Mouse (Mus musculus) left cerebral cortex, postnatal 10 days (tissue): ENCODE measurements around the gene Rabep1. TPM values are rescaled to one million over a fixed set of nuclear protein-coding genes. Genes with fewer than 3 reads are reported as not detected.
A peak's percentile ranks its signal among the peaks of the same experiment; 100 is the strongest.

ENCODE experiments used
- DNase-seq, 2 experiments: peaks; one replicate each; pipeline ENCODE4 v3.0.0; 2021 to 2022; ENCODE audit warnings: low spot score in 2 of 2, mixed read lengths in 1 of 2; ENCODE audit errors: extremely low spot score in 1 of 2
- intact Hi-C: fragments of 180-260 bp; cut with DNase I; formaldehyde crosslinking; loops from one replicate; pipeline ENCODE4 v1.15.1; 2025
- total RNA-seq, 2 experiments: library from RNA; stranded (reverse); gene quantifications; 2 replicates each; pipeline ENCODE4 v1.2.3; 2021

Rabep1 gene
- total RNA-seq, 2 experiments from 2014 or later = 113 to 115 TPM

DNA sequence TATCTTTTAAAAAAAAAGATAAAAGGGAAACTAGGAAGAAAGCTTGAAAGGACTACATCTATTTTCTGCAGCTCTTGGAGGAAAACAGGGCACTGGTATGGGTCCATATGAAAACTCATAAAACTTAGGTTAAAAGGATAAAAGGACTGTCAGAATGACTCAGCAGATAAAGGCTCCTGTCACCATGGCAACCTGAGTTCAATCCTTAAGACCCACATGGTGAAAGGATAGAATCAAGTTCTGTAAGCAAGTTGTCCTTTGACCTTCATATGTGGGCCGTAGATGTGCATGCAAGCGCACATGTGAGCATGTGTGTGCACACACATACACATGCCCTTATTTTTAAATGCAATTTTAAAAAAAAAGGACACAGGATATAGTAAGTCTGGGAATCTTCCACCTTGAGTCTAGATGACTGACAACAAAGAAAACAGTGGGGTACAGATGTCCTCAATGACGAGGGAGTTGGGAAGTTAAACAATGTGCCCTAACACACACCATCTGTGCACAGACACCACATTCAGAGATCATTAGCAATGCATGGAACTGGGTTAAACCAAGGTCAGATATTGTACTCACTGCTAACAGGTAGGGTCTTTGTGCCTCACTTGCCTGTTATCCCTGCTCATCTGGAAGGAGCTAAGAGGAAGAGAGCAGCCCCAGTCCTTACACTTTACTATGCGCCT is 119.8 kb downstream of the Rabep1 start:
- intact Hi-C loops = no loop called here

GRCm38 (mm10) chr11:70969271-70969794 is 124.8 kb downstream of the Rabep1 start:
- intact Hi-C loops = no loop called here
- DNase-seq = no peak

More for the DNA sequence above, 119.8 kb downstream of the Rabep1 start:
- no peak for DNase-seq

DNA sequence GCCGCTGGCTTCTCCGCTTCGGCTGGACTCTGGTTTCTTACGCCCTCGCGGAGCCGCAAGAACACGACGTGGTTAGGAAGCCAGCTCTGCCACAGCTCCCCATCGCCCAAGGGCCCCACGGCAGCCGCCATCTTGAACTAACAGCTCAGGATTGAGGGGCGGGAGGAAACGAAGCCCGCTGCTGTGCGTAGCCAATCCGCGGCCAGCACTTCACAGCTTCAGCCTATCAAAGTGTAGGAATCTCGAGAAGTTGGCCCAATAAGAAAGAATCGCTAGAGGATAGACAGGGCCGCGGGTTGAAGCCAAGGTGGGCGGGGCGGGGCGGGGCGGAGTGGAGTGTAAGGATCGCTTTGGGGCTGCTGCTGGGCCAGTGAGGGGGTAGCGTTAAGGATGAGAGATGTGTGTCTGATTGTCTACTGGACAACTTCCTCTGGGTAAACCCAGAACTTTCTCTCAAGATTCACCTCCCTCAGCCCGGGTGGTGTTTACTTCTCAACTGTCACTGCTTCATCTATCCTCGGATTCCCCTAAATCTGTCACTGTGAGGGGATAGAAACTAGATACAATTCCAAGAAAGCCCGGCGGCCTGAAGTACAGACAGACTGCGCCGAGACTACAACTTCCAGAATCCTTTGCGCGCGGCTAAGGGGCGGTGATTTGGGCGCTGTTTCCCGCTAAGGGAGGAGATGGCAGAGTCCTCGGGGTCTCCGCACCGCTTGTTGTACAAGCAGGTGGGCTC is 125.4 kb downstream of the Rabep1 start, which contains the start of the genes Nup88 and Rpain:
Gene Nup88, minus strand, starts transcription at position 153 of the 739 bp plus-strand sequence.
Gene Rpain, plus strand, starts transcription at position 393 of the 739 bp plus-strand sequence.
- peak; percentile 94 to 96 for DNase-seq
- intact Hi-C loops = no loop called here

- peak in 1 of 2 experiments; percentile 33 for DNase-seq
- intact Hi-C loops = no loop called here
Observed at GRCm38 (mm10) chr11:70970560-70971540, 126.3 kb downstream of the Rabep1 start.

- no peak for DNase-seq
- intact Hi-C loops = no loop called here
Observed at GRCm38 (mm10) chr11:70972586-70972985, 128.0 kb downstream of the Rabep1 start.

DNA sequence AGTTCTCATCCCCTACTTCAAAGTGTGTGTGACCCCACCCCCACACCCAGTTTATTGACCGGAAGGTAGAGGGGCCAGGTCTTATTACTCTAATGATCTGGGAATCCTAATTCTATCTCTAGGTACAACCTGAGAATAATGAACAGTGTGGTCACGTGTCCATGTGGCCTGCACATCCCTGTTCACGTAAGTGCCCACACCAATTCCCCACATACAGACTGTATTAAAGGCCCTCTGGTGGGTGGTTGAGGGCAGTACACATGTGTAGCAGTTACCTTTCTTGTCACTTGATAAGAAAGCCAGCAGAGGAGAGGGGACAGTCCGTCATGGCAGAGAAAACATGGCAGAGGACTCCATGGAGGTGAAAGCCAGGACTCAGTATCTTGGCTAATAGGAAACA is 129.4 kb downstream of the Rabep1 start:
- intact Hi-C loops = no loop called here
- no peak for DNase-seq

GRCm38 (mm10) chr11:70975193-70975592 is 130.6 kb downstream of the Rabep1 start:
- no peak for DNase-seq

DNA sequence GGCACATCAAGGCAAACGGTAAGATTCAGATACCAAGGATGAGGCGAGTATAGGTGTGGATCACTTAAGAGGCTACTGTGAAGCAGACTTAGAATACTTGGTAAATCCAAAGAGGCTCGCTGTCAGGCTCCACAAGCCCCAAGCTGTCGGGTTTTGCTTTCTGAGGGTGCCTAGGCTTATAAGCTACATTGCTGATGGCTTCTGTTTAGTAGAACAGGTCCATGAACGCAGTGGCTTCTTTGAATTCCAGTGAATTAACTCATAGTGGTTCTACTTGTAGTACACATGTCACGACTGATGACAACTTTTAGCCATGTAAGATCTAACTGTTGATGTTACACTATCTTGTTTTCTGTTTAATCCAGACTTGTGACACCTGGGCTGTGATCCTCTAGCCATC is 132.7 kb downstream of the Rabep1 start:
- DNase-seq = no peak
- intact Hi-C loops = no loop called here

More at GRCm38 (mm10) chr11:70975193-70975592, 130.6 kb downstream of the Rabep1 start:
- intact Hi-C loops = no loop called here

DNA sequence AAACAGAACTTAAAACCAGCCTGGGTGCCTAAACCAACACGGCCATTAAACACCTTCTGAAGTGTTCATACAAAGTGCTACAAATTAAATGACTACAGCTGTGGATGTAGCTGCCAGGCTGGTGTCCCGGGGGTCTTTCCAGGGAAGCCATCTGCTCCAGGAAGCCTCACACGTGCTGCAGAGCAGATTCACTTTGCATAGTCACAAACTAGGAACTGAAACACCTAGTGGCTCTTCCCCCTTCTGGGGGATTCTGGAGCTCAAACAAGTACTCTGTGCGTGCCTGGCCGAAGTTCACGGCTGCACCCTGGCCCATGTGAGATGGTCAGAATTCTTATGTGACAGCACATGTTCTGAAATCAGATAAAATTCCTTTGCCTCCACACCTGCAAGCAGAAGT is 135.7 kb downstream of the Rabep1 start:
- intact Hi-C loops = no loop called here
- DNase-seq = no peak

- intact Hi-C loops = no loop called here
- no peak for DNase-seq
Observed at GRCm38 (mm10) chr11:70980751-70981510, 136.4 kb downstream of the Rabep1 start.

- intact Hi-C loops = no loop called here
- no peak for DNase-seq
Observed at GRCm38 (mm10) chr11:70982030-70982429, 137.5 kb downstream of the Rabep1 start.

DNA sequence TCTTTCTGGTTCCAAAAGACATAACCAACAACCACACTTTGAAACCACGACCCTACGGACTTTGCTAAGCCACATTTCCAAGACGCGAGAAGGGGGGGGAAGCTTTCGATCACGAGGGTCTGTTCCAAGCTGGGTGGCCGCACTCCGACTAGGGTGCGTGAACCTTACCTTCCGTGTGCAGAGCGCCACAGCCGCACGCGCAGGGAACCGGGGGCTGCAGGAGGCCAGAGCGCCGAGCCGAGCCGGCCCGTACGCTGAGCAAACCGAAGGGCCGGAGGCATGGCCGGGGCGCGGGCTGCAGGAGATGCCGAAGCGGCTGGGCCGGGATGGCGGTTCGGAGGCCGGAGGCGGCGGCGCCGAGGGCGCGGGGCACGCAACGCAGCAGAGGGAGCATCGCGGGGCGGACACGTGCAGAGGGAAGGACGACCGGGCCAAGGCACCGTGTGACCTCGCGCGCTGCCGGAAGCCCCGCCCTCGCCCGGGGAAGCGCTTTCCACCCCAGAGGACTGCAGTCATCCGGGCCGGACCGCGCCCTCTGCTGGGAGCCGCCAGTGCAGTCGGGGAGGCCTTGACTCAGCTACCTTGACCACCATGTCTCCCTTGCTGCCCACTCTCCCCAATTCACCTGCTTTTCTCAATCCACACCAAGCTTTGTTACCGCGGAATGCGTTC is 138.1 kb downstream of the Rabep1 start, which contains the start of gene C1qbp:
Gene C1qbp, minus strand, starts transcription at position 470 of the 672 bp plus-strand sequence.
- intact Hi-C loops = no loop called here
- DNase-seq = peak; percentile 90 to 97

Other genes starting within 250 kb of the Rabep1 start
- gene 4930544D05Rik, start 228.9 kb upstream of the Rabep1 start, total RNA-seq = 1 to 10 TPM in 1 of 2 experiments, under 1 TPM in 1; 0.45 to 1.1 TPM
- gene Chrne, start 225.6 kb upstream of the Rabep1 start, total RNA-seq = under 1 TPM in 1 of 2 experiments, not detected in 1; 0.75 TPM
- gene Gp1ba, start 205.7 kb upstream of the Rabep1 start, total RNA-seq = not detected
- 10 to 100 TPM; 62.2 to 62.7 TPM for gene Rnf167, start 197.5 kb upstream of the Rabep1 start, total RNA-seq
- 100 to 1,000 TPM; 112 to 121 TPM for gene Slc25a11, start 197.3 kb upstream of the Rabep1 start, total RNA-seq
- 100 to 1,000 TPM; 286 to 295 TPM for gene Pfn1, start 190.1 kb upstream of the Rabep1 start, total RNA-seq
- gene Eno3, start 187.6 kb upstream of the Rabep1 start, total RNA-seq = 10 to 100 TPM in 1 of 2 experiments, 1 to 10 TPM in 1; 9.2 to 10.9 TPM
- 10 to 100 TPM; 50.1 to 52.9 TPM for gene Spag7, start 175.4 kb upstream of the Rabep1 start, total RNA-seq
- 100 to 1,000 TPM; 151 to 152 TPM for gene Camta2, start 156.7 kb upstream of the Rabep1 start, total RNA-seq
- gene Inca1, start 144.6 kb upstream of the Rabep1 start, total RNA-seq = 1 to 10 TPM; 1.2 to 2.0 TPM
- gene Kif1c, start 144.2 kb upstream of the Rabep1 start, total RNA-seq = 10 to 100 TPM; 38.6 to 41.8 TPM
- 10 to 100 TPM; 13.8 to 15.8 TPM for gene Zfp3, start 80.6 kb upstream of the Rabep1 start, total RNA-seq
- gene Scimp, start 32.2 kb upstream of the Rabep1 start, total RNA-seq = not detected
- 10 to 100 TPM; 59.3 to 63.9 TPM for gene Nup88, start 125.2 kb downstream of the Rabep1 start, total RNA-seq
- 10 to 100 TPM; 39.2 to 45.9 TPM for gene Rpain, start 125.4 kb downstream of the Rabep1 start, total RNA-seq
- gene C1qbp, start 138.2 kb downstream of the Rabep1 start, total RNA-seq = 100 to 1,000 TPM; 108 to 114 TPM
- gene Dhx33, start 159.7 kb downstream of the Rabep1 start, total RNA-seq = 10 to 100 TPM; 18.8 to 21.9 TPM
- 10 to 100 TPM; 10.3 to 12.3 TPM for gene Mis12, start 174.8 kb downstream of the Rabep1 start, total RNA-seq
- 10 to 100 TPM; 23.1 to 23.5 TPM for gene Derl2, start 175.1 kb downstream of the Rabep1 start, total RNA-seq
- 100 to 1,000 TPM; 166 to 173 TPM for gene 6330403K07Rik, start 188.7 kb downstream of the Rabep1 start, total RNA-seq